Mouse (Mus musculus): ENCODE data around the gene Sh3rf3.

Gene Sh3rf3

GRCm38 (mm10) chr10:59133478-59134009, 320.4 kb downstream of the Sh3rf3 start:
- in situ Hi-C loops (cut with MboI, MseI): no loop called here

- in situ Hi-C loops (cut with MboI, MseI): loop anchor here (5.0 to 10.0 kb wide), 2 partner anchors 137 to 335 kb away; partner anchors contain the start of gene Sh3rf3 (in 1 of the 2)
These were observed 336.8 kb downstream of the Sh3rf3 start for GRCm38 (mm10) chr10:59149956-59150383.

GRCm38 (mm10) chr10:59150938-59151657, 337.9 kb downstream of the Sh3rf3 start:
- in situ Hi-C loops (cut with MboI, MseI): loop anchor here in 1 of 2 experiments (5.0 kb wide), 1 partner anchor 136 kb away; no protein-coding TSS in a partner anchor

GRCm38 (mm10) chr10:59152544-59153081, 339.5 kb downstream of the Sh3rf3 start:
- in situ Hi-C loops (cut with MboI, MseI): loop anchor here in 1 of 2 experiments (5.0 kb wide), 1 partner anchor 135 kb away; no protein-coding TSS in a partner anchor

- in situ Hi-C loops (cut with MboI, MseI): no loop called here
These were observed 345.5 kb downstream of the Sh3rf3 start for GRCm38 (mm10) chr10:59158627-59159026.

- in situ Hi-C loops (cut with MboI, MseI): loop anchor here (5.0 to 10.0 kb wide), 2 partner anchors 125 to 892 kb away; no protein-coding TSS in a partner anchor
These were observed 349.2 kb downstream of the Sh3rf3 start for GRCm38 (mm10) chr10:59162185-59162897.

- in situ Hi-C loops (cut with MboI, MseI): loop anchor here in 1 of 2 experiments (10.0 kb wide), 1 partner anchor 888 kb away; no protein-coding TSS in a partner anchor
These were observed 353.2 kb downstream of the Sh3rf3 start for GRCm38 (mm10) chr10:59166104-59166944.

- in situ Hi-C loops (cut with MboI, MseI): no loop called here
These were observed 357.9 kb downstream of the Sh3rf3 start for GRCm38 (mm10) chr10:59171042-59171441.

GRCm38 (mm10) chr10:59172539-59172938, 359.4 kb downstream of the Sh3rf3 start:
- in situ Hi-C loops (cut with MboI, MseI): no loop called here

GRCm38 (mm10) chr10:59179620-59180019, 366.5 kb downstream of the Sh3rf3 start:
- in situ Hi-C loops (cut with MboI, MseI): no loop called here

- in situ Hi-C loops (cut with MboI, MseI): no loop called here
These were observed 369.1 kb downstream of the Sh3rf3 start for GRCm38 (mm10) chr10:59182306-59182705.
